Mouse (Mus musculus) cortical plate, adult 2 months (tissue): ENCODE data around the gene Htr1f.

Source experiments
- CTCF ChIP-seq: fragments of 200-500 bp; IDR thresholded peaks from 2 replicates; pipeline ENCODE4 v1.5.1; 2011; ENCODE audit warnings: mild to moderate bottlenecking, control low read depth, low read length; ENCODE audit not compliant: insufficient read depth; ENCODE audit errors: extremely low read depth
- POLR2A ChIP-seq: fragments of 200-500 bp; IDR thresholded peaks from 2 replicates; pipeline ENCODE4 v1.6.1; 2011; ENCODE audit warnings: mild to moderate bottlenecking, low read length, control low read depth; ENCODE audit not compliant: insufficient read depth; ENCODE audit errors: extremely low read depth

- TF ChIP-seq CTCF (no peak), POLR2A (no peak)
These were observed 144.0 kb downstream of the Htr1f start for GRCm38 (mm10) chr16:64961690-64962089.
